Mouse (Mus musculus): ENCODE measurements around the gene Vapa.

The Vapa gene

DNA sequence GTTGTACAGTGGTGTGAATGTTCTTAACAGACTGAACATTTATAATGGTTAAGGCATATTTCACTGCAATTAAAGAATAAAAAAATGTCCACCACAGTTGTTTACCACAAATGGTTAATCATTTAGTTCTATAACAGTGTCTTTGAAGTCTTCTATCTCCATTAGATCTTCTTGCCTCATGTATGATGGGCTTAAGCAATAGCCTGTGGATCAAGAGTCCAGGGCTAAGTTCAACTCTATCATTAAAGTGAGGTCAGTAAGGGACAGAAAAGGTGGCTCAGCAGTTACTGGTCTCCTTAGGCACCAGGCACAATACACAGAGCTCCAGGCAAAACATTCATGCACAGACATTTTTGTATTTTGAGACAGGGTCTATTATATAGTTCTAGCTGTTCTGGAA lies 9.8 kb upstream of the Vapa start:
- DNase-seq (ENCODE audit: low spot score) = no peak

DNA sequence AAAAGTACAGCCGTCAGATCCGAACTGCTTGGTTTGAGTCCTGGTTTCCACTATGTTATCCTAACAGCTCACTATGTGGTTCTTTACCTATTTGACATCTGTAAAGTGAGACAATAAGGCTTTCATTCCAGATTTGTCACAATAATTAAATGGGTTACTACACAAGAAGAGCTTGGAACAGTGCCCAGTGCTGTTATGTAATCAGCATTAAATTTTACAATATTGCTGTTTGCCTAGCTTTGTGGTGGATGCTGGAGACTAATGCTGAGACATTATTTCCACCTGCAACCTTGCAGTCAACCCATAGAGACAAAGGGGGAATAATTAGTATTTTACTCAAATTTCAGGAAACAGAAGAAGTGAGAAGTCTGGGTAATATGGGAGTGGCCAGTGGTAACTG lies 5.1 kb upstream of the Vapa start:
- peak; percentile 38 for DNase-seq (ENCODE audit: low spot score)

DNA sequence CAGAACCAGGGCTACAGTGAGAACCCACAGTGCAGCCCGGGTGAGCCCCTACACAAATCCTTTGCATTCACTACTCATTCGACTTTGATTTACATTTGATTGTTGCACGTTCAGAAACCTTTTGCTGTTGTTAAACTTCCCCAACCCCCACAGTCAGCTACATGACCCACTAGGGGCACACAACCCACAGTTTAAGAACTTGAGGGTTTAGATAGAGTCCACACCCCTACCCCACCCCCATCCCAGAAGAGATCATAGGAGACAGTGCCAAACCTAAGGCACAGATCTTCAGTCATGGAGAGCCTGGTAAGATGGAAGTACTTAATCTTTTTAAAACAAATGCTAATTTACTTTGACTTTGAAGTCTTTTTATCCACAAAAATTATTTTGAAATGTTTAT lies 2.3 kb upstream of the Vapa start:
- DNase-seq (ENCODE audit: low spot score) = no peak

DNA sequence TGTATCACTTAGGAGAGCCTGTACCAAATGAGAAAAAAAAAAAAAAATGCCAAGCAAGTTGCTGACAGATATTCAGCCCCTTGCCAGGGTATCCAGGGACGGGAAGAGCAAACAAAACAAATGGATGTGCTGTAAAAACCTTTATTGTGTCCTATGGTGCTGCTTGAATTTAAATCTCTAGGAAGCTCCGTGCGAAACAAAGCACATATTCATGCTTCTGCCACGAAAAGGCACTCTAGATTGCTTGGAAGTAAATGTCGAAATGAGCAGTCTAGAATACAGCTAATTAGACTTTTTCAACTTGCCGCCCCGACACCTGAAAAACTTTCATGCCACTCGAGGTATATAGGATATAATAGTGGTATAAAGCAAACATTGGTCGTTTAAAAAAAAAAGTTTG lies 1.1 kb upstream of the Vapa start:
- peak; percentile 24 for DNase-seq (ENCODE audit: low spot score)

DNA sequence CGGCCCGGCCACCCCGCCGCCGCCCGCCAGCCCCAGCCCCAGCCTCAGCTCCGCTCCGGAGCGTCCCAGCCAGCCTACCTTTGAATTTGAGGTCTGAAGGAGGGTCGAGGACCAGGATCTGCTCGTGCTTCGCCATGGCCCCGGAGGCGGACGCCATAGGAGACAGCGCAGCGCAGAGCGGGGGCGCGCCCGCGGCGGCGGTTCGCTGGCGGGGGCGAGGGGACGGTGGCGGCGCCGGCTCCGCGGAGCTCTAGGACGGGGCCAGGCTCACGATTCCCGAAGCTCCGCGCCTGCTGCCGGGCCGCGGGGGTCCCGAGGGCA lies 253 bp downstream of the Vapa start:
- DNase-seq (ENCODE audit: low spot score) = no peak

DNA sequence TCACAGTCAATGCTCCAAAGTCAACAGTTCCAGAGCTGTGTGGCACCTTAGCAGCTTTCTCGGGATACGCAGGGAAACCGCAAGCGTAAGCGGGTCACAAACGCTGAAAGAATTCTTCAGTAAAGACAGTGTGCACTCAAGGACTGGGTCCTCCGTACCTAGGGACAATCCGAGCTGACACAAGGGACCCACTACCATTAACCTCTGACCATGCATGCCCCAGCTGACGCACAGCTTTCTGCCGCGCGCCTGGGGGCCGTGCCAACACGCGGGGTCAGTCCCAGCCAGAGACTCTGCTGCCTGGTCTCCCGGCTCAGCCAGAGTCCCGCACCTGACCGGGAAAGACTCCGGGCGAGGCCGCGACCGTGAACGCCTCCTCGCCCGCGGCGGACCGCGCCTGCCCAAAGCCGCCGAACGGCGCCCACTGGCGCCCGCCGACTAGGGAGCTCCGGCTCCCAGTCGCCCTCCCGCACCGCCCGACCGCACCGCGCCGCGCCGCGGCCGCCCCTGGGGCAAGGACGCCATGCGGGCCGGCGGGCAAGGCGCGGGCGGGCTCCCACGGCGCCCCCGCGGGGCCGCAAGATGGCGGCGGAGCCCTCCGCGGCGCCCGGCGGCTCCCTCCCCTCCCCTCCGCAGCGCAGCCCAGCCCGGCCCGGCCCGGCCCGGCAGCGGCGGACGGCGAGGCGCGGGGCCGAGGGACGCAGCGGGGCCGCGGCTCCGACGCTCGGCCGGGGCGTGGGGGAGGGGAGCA lies 789 bp downstream of the Vapa start:
- DNase-seq (ENCODE audit: low spot score) = peak; percentile 27

DNA sequence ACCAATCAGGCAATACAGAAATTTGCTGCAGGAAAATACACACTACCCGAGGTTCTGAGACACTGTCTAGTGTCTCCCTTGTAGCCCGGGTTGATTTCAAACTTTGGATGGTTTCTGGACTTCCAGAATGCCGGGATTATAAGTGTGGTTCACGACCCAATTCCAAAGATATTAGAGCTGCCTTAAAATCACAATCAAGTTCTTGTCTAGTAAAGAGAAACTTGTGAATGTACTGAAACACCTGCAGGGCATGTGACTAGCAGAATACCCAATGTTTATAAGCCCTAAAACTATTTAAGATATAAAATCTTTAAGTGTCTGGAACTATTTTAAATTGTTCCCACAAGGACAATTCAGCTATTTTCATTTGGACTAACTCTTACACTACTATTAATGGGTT lies 1.6 kb downstream of the Vapa start:
- no peak for DNase-seq (ENCODE audit: low spot score)

DNA sequence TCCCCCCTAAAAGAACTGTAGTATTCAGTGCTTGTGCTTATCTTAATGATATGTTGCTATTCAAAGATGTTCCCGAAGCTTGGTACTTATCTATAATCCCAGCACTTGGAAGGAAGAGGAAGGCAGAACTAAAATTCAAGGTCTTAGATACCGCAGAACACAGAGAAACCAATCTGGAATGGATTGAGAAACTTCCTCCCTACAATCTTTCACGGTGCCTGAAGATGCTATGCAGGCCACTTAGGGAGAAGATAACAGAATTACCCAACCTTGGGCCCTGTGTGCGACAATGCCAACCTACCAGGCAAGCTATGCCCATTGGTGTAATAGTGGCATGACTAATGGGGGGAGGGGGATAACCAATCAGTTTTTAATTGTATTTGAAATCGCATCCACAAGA lies 4.6 kb downstream of the Vapa start:
- DNase-seq (ENCODE audit: low spot score) = no peak

DNA sequence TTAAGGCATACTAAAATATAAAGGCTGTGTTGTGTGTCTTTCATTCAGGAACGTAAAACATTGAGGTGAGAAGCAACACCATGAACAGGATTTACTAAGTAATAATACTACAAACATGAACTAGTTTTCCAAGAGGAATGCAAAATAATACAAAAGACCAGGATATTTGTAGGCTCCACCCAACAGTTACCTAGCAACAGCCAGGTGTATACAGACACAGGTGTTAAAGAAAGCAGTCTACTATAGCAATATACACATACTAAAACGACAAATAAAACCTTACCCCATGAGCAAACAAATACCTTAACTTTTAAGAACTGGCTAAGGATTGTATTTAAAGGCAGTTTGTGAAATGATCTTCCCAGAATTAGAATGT lies 5.1 kb downstream of the Vapa start:
- DNase-seq (ENCODE audit: low spot score) = no peak

DNA sequence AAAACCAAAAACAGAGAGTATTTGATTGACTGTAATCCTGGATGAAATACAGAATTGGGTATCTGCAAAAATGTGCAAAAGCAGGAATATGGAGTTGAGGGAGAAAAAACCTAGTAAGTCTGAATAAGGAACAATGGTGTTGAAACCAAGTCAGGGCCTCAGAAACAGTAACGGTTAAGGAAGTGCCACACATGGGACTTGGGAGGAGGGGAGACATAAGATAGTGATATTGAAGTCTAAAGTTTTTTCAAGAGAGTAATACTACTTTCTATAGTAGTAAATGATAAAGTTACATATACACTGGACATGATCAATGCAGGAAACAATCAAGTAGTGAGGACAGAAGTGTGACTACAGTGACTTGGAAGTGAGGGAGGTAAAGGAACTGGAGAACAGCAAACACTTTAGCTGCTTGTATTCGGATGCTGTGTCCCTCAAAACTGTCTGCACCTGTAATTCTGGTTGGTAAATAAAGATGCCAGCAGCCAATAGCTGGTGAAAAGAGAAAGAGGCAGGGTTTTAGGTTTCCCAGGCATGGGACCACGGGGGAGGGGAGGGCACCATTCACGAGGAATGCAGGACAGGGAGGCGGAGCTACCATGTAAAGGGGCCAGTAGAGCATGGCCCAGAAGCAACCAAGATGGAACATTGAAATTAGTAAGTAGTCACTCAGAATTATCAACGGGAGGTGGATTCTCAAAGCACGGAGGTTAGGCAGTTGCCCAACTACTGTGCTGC lies 5.6 kb downstream of the Vapa start:
- no peak for DNase-seq (ENCODE audit: low spot score)

DNA sequence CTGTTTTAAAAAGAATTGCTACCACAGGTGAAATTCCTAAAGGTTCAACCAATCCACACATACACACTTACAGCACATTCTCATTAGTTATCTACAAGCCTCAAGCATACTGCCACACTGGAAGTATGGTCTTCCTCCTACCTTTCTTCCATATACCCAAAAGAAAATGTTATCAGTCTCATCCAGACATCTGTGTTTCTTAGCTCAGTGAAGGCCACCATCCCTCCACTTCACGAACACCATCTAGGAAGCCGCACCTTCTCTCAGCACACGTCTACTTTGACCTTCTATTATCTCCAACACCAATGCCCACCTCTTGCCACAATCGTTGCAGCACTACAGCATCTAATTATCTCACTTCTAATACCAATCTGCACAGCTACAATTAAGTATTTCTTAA lies 7.3 kb downstream of the Vapa start:
- no peak for DNase-seq (ENCODE audit: low spot score)

DNA sequence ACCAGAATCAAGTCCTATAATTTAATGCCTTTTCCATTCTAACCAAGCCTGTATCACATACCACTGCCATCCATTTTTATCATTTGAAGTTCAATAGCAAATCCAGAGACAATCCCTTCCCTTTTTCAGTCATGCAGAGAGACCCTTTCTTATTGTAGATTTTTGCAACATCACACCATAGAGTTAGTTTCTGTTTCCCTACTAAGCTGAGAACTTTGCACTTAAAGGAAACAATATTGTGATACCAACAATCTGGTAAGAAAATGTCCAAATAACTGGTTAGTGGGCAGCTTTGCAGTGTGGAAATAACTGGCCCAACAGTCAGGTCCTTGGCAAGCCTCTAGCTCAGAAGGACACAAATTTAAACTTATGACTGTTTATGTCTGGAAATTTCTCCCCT lies 8.5 kb downstream of the Vapa start:
- no peak for DNase-seq (ENCODE audit: low spot score)

DNA sequence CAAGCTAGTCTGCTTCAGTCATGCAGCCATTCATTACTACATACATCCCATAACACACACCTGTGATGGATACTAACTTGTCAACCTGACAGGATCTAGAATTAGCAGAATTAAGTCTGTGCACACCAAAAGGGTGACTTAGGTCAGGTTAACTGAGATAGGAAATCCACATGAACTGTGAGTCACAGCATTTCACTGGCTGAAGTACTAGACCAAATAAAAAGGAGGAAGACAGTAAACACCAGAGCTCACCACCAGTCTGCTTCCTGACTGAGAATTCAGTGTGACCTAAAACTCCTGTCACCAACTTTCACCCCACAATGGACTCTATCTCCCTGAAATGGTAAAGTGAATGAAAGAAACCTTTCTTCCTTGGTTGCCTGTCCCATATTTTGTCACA lies 9.0 kb downstream of the Vapa start:
- DNase-seq (ENCODE audit: low spot score) = no peak

DNA sequence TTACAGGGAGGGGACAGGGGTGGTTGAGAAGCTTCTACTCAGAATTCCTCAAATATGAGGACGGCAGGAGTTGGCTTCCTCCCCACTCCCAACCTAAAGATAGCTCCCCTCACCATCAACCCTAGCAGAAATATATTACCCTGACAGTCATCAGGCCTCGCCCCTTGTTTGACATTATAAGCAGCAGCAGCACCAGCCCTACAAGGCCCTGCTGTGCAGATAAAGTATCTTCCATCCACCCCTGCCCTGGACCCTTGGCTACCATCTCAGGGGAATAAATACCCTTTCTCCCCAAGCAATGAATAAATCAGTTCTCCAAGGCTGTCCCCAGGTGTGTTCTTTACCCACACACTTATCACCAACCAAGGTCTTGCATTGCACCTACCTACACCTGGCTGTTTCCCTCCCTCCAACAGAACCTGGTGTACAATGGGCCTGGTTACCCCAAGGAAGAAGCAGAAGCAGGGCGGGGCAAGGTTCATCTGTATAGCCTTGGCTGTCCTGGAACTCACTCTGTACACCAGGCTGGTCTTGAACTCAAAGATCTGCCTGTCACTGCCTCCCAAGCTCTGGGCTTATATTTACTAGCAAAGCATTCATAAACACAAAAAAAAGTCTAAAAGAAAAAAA lies 15.4 kb downstream of the Vapa start:
- no peak for DNase-seq (ENCODE audit: low spot score)

DNA sequence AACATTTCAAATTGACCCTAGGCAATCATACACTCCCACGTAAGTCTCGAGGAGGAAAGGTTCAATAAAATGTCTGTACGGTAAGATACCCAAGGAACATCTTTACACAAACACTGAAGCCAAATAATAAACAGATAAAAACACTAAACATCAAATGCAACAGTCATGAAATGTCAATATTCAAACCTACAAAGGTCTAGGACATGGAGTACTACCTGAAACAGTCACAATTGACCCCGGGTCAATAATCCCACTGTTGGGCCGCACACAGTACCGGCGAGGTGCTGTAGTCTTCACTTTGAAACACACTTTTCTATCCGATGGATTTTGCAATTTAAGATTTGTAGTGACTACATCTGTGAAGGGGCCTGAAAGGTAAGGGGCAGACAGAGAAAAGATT lies 18.7 kb downstream of the Vapa start:
- no peak for DNase-seq (ENCODE audit: low spot score)

DNA sequence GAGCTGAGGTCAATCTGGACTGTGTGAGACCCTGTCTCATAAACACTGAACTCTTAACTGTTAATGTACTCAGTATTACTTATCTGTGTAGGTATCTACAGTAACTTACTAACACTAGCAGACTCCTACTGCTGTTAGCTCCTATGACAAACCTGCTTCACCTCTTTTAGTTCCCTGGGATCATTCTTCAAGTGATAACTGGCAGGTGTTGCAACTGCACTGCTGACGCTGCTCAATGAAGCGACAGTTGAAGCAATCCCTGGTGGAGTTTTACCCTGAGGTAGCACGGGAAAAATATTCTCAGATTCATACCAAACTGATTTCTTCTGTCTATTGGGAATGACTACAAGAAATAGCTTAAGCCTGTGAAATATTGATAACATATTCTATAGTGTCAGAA lies 26.5 kb downstream of the Vapa start:
- DNase-seq (ENCODE audit: low spot score) = no peak

DNA sequence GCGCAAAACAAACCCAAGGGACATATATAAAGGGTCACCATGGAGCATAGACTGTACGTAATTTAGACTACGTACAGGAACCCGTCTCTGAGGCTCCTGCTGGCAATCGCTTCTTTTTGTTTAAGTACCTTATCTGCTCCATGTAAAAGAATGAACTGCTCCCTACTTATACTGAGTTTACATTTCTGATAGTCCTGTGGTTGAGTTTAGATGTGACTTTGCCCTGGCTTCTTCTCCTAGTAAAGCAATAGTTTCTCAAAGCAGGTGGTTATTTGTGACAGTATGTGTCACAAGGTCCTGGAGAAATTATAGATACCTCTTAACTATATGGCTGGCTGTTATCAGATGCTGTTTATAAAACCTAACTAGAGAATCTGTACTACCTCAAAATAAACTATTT lies 31.9 kb downstream of the Vapa start:
- no peak for DNase-seq (ENCODE audit: low spot score)

DNA sequence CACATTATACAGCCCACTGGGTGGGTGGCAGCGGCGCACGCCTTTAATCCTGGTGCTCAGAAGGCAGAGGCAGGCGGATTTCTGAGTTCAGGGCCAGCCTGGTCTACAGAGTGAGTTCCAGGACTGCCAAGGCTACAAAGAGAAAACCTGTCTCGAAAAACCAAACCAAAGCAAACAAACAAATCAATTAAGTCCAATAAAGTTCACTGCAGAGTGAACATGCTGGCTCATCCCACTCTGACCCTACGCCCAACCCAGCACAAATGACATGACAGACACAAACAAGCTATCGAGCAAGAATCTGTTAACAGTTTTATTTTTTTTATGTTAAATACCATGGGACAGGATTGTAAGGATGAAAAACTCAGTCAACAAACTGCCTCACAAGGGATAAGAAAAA lies 33.6 kb downstream of the Vapa start:
- DNase-seq (ENCODE audit: low spot score) = no peak

DNA sequence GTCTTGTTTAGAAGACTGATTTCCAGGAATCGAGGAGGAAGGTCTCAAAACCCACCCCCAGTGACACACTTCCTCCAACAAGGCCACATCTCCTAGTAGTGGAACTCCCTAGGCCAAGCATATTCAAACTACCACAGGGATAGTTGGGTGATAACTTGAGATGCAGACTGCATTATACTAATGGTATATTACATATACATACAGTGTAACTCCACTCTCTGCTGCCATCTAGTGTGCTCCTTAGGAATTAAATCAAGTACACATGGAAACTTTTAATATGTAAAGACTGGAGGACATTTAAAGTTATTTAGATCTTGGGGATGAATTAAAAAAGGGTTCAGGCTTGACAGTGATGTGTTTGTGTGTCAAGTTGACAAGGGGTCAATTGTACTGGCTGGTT lies 38.0 kb downstream of the Vapa start:
- no peak for DNase-seq (ENCODE audit: low spot score)

DNA sequence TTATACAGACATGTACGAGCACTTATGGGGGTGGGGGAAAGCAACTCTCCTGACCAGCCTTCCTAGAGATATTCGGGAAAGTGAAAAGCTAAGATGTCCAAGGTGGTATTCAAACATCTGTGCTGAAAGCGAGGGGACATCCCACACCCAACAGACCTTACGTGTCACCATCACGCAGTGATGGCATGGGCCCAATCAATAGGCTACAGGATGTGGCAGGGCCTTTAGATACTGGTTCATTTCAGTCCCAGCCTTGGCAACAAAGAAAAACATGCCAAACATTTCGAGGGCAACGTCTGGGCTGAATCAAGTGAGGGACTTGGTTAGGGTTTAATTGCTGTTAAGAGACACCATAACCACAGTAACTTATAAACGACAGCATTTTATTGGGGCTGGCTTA lies 38.5 kb downstream of the Vapa start:
- DNase-seq (ENCODE audit: low spot score) = no peak

DNA sequence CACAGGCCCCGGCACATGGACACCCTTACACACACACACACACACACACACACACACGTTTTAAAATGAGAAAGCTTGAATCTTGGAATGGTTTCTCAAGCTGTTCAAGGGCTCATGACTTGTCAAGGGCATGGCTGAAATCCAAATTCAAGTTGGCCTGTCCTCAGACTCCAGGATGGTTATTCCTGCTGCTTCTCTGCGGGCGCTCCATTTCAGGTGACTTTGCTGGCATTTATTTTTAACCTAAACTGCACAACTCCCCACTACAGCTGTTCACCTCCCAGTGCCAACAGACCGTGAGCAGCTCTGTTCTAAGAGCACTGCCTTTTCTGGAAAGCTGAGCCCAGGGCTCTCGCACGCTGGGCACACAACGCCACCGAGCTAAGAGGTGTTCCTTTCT lies 41.5 kb downstream of the Vapa start:
- peak; percentile 21 for DNase-seq (ENCODE audit: low spot score)

DNA sequence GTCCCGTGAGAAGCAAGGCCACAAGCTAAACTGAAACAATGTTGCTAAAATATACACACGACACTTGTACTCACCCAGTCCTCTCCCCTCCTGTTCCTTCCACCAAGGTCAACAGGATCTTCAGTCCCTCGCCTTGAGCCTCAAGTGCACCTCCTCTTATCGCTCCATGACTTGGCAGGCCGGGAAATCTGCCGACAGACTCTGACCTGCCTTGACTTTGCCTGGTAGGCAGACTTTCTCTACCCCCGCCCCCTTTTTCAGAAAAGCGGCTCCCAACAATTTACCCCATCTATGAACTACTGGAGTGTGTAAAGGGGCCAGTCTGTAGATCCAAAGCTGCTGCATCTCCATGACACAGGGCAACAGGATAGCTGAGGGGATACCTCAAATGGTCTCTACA lies 41.9 kb downstream of the Vapa start:
- DNase-seq (ENCODE audit: low spot score) = no peak

DNA sequence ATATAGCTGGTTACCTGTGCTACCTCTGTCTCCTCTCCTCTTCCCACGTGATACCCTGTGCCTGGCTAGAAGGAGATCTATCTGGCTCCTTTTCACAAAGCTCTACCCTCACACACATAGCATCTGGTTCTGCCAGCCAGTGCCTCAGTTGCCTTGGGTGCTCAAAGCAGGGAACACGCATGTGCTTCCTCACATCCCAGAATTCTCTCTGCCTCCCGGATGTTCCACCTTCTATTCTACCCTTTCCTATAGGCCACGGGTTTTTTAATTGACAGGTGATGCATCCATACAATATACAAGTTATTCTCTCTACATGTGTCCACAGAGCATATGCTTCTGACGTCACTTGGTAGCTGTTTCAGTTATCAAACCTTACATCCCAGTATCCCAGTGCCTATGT lies 49.2 kb downstream of the Vapa start:
- DNase-seq (ENCODE audit: low spot score) = no peak

DNA sequence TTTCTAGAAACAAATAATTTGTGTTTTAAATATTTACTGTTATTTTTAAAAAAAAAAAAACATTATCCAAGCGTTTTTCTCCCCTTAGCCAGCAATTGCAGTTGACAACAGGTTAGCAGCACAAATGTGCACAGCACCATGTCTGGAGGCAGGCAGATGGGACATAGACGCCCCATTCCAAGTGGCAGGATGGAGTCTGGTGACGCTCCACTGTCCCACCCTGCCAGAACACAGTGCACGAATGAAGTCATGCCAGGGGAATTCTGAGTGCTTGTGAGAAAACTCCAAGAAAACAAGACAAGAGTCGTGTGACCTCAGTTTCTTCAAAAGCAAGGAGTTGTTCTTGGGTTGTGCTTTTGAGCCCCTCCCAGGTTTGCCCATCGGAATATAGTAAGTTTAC lies 50.0 kb downstream of the Vapa start:
- no peak for DNase-seq (ENCODE audit: low spot score)
